Mouse (Mus musculus) embryo, embryonic 11.5 days (tissue): ENCODE data around the gene Ctnnd2.

Experiments
- DNase-seq: peaks from one replicate; pipeline ENCODE4 v3.0.0-alpha.2; 2012; ENCODE audit warnings: low read depth, low spot score

Ctnnd2 gene

DNA sequence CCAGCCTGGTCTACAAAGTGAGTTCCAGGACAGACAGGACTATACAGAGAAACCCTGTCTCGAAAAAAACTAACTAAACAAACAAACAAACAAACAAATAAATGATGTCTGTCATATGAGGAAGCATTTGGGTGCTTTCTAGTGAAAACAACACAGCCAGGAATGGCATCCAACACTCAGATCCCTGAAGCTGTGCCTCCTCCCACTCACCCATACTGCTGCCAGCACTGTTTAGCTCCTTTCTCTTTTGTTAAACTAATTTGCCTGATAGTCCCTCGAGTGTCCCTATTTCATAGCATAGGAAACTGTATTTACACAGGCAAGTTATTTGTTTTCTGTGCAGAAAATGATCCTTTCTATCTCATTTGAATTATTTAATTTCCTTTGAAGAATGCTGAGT, 546.8 kb downstream of the Ctnnd2 start:
- DNase-seq, result no peak

DNA sequence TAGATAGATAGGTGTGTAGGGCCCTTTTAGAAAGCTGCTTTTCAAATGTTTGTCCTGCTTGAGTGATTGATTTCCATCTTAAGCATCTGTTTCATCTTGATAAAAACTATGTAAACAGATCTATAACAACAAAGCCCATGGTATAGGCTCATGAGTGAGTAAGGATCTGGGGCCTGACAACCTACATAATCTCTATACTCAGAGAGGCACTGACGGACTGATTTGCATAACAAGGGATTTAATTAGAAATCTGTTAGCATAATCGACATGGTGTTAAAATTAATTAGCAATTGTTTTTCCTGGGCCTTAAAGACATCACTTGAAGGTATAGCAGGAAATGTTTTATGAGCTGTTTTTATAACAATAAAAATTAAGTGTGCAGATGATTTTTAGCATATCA, 548.7 kb downstream of the Ctnnd2 start:
- DNase-seq, result no peak

DNA sequence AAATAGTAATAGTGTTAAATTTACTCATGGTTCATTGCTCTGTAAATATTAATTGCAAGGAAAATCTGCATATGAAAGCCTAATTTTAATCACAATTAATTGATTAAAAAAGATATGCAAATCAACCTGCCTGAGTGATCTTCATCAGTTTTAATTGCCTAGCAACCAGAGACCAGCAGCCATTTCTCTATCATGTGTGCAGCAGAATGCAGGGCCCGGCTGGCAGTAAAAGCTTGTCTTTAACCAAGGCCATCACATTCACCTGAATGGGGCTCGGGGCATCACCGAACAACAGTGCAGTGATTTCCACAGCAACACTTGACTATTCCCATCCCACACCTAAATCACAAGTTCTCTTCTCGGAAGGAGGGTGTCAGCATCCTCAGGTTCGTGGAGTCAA, 553.7 kb downstream of the Ctnnd2 start:
- no peak for DNase-seq

DNA sequence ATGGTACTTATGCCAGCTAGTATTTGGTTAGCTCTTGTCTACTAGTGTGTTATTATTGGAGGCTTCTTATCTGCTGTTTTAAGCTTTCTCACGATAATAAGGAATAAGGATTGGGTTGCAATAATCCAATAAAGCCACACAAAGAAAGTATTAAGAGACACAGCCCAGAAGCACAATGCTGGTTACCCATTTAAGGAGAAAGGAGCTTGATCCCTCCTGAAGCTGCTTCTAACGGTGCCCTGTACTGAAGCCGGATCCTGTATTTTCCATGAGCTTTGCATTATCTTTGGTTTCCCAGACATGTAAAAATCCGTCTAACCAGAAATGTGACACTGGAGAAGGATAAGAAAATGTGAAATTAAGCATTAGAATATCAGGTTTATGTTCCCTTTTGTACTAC, 565.8 kb downstream of the Ctnnd2 start:
- DNase-seq, result no peak

DNA sequence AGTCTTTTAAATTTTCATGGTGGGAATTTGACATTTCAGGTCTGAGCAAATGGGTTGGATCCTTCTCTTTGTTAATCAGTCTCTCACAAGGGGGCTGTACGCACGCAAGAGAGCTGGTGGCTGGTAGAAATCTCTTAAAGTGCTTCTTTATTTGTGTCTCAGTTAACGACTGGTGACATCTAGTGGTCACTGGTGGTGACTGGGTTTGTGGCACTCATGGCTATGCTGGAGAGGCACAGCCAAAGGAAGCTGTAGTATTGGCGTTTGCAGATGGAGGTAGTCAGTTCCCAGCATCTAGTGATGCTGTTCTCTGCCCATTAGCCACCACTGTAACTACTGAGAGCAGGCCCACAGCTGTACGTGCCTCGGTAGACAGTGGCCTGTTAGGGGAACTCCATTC, 568.3 kb downstream of the Ctnnd2 start:
- DNase-seq, result peak; percentile 44

DNA sequence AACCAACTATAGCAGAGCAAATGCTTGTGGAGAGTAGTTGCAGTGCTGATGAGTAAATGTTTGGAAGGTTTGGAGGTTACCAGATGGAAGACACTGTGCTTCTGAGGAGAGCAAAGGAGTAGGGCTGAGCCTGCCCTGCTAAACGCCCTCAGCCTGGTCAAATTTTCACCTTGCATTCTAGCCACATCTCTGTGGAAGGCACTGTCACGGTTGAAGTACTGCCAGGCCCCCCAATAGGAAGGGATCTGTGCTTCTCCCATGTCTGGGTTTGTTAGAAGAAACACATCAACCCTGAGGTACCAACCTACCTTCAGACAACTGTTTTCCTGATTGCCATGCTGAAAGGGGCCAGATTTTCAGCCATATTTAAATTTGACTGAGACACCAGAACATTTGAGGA, 585.6 kb downstream of the Ctnnd2 start:
- DNase-seq, result no peak

DNA sequence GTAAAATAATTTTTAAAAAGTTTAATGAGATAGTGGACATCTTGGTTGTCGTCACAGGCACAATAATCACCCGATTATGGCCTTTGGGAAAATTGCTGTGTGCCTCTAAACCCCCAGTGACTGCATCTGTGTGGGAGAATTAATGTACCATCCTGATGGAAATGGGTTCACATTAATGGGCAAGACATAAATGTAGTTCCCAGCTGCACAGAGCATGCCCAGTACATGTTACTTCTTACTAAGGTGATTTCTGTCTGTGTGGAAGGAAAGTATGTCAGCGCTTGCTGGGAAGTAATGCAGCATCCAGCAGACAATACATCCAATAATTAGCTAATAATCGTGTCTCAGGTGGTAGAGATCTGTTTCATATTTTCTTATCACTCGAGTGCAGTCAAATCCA, 589.8 kb downstream of the Ctnnd2 start:
- no peak for DNase-seq

DNA sequence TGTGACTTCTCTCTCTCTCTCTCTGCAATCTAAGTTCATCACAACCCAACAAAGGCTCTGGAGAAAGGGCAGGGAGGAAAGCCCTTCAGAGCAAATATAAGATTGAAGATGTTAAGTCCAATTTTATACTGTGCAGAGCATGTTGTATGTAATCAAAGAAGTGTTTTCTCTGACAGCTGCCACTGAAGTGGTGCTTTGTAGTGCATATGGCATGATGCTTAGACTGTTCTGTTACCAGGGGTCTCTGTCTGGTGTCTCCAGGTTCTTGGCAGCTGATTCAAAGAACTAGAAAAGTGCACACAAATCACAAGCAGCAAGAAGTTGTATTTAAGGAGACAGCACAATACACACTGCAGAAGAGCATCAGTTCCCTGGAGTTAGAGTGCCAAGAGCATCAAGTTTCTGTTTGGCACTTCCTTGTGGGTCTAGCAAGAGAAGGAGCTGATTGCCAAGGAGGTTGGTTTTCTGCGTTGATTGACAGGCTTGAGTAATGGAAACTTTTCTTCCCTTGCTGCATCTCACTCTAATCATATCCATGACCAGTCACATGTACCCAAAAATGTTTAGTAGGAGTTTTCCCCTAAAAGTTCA, 590.4 kb downstream of the Ctnnd2 start:
- DNase-seq, result no peak

DNA sequence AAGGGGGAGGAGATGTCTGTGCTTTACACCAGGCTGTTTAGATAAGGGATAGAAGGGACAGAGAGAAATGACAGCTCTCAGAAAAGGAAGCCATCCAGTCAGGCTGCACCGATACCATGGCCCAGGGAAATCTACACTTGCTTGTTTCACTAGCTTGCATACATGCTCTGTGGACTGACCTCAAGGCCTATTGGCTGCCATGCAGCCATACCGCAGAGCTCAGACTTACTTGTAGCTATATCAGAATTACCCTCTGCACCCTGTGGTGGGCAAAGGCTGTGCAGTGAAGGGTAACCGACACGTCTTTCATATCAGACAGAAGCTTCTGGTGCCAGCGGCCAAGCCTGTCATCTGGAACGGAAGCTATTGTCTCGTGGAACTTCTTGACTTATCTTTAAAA, 604.5 kb downstream of the Ctnnd2 start:
- DNase-seq, result no peak

DNA sequence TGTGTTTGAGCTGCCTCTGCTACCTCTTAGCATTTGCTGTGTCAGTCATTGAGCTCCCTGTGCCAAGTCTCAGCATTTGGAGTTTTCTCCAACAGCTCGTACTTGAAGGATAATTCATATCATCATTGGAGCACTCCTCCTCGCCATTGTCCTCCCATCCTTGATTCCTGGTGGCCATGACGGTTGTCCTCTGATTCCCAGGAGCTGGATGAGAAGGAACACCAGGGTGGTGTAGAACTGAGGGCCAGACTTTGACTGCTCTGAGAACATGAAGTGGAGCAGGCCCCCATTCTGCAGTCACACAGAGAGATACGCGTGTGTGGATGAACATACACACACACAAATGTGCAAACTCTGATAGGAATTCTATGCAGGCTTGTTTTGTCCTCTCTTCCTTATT, 605.4 kb downstream of the Ctnnd2 start:
- DNase-seq, result no peak

DNA sequence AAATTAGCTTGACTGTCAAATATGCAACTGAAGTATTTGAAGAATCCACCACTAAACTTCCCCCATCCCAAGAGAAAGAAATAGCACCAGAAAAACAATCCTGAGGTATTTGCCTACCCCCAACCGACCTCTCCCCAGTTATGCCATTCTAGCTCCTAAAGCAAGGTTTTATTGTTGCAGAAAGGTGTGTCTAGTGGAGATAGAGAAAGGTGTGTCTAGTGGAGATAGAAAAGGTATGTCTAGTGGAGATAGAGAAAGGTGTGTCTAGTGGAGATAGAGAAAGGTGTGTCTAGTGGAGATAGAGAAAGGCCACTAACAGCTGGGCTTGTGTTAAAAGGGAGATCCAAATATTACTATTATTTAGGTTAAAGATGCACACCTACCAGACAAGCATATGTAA, 607.5 kb downstream of the Ctnnd2 start:
- DNase-seq, result no peak

DNA sequence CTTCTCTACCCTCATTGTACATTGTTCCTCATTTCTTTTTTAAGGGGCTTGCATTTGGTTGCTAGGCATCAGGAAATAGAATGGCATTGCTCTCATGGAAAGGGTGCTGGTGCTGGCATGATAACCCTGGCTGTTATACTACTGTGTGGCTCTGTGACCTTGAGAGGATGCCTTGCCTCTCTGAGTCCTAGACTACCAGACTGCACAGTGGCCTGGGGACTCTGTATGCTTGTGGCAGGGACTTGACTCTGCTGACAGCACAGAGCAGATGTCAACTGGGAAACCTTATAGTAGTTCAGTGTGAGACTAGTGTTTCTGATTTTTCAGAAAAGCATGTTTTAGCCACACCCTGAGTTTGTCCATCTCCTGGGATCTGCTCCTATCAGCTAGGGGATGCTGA, 608.6 kb downstream of the Ctnnd2 start:
- no peak for DNase-seq

DNA sequence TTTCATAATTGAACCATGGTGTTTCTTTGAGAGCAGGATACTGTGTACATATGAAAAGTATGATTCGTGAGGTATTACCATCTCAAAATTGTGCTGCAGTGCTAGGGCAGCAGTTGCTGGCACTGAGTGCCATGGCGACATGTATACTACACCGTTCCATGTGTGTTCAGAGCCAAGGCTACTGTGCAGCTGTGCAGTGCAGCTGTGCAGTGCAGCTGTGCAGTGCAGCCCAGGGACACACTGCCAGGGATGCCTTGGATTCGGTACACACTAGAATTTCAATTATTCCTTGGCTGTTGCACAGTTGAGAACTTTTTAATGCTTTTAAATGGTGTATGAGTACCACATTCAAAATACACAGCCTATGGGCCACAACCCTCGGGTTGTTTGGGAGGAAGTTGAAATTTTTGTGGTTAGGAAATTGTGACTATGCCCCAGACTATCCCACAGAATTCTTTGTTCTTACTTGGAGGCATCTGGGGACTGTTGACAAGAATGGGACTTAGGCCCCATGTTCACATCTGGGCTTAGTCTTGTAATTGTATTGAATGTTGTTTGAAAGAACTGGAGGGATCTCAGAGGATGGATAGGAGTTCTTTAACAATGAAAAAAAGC, 613.4 kb downstream of the Ctnnd2 start:
- no peak for DNase-seq

DNA sequence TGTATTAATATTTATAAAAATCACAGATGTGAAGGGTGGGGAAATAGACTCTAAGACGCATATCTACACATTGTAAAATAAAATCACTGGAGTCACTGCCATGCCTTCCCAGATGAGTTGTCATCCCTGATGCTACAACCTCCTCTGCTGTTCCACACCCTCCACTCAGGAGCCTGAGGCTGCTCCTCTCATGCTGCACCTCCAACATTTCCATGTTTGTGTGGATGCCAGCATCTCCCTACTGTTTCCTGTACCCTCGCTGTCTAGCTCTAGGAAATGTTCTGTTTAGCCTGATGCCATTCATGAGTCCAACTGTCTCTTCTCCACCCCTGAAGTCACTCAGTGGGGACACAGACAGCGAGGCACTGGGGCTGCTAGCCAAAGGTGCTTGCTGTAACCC, 620.9 kb downstream of the Ctnnd2 start:
- no peak for DNase-seq

DNA sequence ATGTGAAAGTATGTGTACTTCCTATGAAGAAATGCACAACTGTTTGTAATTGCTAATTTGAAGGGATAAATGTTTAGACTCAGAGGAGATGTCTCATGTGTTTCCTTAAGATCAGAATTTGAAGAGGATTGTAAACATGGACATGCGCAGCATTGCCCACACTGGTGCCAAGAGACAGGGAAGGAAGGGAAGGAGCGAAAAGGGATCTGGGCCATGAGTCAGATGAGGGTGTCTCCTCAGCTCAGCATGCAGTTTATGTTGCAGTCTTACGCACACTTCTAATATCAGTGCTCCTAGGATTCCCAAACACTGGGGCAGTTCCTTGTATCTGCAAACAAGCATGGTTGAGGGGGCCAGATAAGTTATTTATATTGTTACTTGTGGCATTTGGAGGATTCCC, 623.3 kb downstream of the Ctnnd2 start:
- no peak for DNase-seq

DNA sequence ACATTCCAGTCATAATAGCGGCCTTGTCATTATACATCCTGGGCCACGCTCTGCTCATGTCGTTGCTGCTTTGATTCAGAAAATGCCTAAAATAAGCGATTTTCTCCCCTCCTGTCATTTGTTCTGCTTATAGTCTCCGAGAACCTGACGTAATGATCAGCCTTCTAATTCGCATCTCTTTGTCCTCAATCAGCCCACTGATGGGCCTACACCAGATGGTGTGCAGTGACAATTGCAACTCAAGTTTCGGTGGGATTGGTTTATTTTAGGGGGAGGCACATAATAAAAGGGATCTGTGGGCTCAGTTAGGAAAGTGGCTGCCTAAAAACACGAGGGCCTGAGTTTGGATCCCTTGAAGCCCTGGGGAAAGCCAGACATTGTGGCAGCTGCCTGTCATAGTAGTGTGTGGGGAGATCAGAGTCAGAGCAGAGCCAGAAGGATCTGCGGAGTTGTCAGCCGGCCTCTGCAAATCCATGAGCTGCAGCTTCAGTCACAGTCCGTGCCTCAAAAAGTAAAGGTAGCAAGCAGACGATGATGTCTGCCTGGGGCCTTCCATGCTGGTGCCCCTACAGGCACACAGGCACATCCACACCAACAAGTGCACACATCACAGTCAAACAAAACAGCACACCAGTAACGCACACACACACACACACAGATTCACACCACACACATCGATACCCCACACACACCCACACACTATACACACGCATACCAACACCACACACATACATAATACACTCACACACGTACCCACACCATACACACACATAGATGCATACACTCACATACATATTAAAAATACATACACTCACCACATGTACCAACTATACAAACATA, 655.3 kb downstream of the Ctnnd2 start:
- DNase-seq, result no peak

DNA sequence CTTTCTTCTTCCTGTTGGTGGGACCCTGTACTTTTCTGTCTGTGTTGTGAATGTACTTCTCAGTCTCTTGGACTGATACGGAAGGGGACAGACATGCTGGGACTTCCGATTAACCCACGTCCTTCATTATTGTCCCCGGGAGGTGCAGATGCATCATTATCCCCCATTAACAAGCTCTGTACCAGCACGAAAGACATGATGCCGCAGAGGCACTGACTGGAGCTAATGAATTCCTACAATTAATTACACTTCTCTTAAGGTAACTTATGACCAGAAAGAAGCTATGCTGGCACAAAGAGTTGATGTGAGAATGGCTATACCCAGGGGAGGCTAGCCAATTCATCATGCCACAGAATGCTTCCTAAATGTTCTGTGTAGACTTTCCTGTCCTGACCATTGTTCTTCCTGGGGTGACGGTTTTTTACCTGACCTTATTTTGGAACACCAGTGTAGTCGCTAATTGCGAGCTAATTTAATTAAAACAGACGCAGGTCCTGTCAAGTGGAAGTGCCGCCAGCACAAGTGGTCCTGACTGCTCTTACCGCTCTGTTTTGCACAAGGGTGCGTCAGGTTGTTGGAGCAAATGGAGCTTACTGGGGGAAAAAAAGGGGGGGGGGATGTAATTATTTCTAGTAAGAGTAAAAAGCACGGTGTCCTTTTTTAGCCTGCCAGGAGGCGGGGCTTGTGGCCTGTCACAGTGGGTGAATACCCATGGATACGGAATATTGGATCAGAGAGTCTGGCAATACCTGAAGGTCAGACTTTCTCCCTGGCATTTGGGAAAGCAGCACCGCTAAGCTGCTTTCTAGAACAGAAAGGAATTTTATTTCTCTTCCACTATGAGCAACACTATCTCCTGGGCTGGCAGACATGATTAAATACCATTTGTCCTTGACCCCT, 685.1 kb downstream of the Ctnnd2 start:
- no peak for DNase-seq

DNA sequence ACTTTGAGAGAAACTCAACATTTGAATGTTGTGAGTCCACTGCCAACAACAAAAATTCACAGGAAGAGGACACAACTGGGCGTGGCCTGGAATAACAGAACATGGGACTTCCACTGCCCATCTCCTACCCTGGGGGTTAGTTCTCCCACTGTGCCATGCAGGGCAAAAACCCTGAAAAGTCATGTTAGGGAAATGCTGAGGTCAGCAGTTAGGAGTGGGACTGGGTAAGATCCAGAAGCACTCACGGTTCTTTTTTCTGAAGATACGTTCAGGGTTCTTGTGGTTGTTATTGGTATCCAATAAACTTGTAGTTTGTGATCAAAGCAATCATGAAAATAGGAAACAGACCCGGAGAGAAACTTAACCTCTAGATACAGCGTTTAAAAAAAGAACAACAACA, 695.0 kb downstream of the Ctnnd2 start:
- no peak for DNase-seq

DNA sequence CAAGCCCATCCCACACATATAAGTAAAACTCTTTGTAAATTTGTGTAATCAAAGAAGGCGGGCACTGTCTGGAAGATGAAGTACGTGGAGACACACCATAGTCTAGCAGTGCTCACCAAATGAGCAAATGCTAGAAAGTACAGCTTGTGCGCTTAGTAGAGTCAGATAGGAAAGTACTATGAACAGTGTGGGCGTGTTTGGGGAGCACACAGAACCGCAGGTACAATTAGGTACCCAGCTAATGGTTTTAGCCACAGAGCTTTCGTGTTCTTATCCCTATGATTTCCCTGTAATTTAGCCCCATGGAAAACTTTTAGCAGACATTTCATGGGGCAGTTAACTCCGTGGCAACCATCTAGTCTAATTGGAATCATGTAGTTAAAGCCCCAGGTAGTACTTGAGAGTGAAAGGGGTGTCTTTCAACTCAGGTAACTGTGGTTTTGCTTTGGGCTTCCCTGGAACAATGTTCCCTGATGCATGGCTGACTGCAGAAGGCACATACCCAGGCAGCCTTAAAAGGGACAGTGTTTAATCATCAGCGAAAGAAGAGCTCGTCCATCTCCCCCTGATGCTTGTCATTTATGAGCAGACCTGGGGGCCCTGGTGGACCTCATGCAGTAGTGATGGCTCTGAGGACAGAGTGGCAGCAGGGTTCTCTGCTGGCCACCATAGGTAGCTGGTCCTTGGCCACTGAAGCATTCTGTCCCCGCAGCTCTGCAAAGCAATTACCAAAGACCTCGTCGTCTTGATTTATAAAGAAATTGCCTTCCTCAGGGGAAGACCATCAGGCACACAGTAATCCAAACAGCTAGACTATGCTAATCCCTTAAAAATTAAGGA, 697.5 kb downstream of the Ctnnd2 start:
- no peak for DNase-seq

DNA sequence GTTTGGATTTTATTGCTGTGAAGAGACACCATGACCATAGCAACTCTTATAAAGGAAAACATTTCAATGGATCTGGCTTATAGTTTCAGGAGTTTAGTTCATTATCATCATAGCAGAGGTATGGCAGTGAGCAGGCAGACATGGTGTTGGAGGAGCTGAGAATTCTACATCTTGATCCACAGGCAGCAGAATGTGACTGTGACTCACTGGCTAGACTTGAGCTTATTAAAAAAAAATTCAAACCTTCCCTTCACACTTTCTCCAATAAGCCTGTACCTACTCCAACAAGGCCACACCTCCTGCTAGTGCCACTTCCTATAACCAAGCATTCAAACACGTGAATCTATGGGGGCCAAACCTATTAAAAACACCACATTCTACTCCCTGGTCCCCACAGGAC, 703.1 kb downstream of the Ctnnd2 start:
- no peak for DNase-seq

DNA sequence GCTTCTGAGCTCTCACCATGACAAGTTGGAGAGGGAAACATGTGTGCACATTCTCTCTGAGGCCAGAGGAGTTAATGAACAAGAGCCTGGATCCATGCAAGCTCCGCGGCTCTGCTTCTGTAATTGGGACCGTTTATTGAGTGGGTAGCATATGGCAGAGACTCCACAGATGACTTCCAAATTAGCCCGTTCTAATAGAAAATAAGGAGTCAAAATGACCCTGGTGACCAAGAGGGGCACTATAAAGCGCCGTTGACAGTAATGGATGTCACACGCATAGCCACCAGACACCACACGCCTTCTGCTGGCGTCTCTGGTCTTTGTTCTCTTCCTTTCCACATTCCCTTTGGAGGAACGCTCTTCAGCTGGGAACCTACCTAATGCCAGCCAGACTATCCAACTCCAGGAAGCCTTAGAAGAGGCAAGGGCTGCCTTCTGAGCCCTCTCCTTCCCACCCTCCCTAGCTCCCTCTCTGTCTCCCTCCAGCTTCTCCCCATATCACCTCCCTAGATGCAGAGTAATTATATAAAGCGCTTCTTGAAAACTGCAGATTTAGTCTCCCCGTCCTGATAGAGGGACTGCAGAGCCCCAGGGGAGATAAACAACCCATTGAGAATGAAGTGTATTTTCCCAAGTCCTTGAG, 712.4 kb downstream of the Ctnnd2 start:
- no peak for DNase-seq
